Mouse (Mus musculus): Measurements from ENCODE around the gene Zbtb34. TPM values are rescaled to one million over a fixed set of nuclear protein-coding genes. Genes with fewer than 3 reads are reported as not detected.

The Zbtb34 gene
- total RNA-seq, 2 experiments from 2014 or later, result 1.1 to 2.1 TPM

- ATAC-seq (replicated peaks; ENCODE audit: low FRiP score, poor library complexity, severe bottlenecking), result no peak
Measured at GRCm38 (mm10) chr2:33403511-33404003, 27.6 kb downstream of the Zbtb34 start.

GRCm38 (mm10) chr2:33402638-33403037 is 28.5 kb downstream of the Zbtb34 start:
- no peak for ATAC-seq (replicated peaks; ENCODE audit: low FRiP score, poor library complexity, severe bottlenecking)

GRCm38 (mm10) chr2:33402236-33402635 is 28.9 kb downstream of the Zbtb34 start:
- ATAC-seq (replicated peaks; ENCODE audit: low FRiP score, poor library complexity, severe bottlenecking), result no peak

- ATAC-seq (replicated peaks; ENCODE audit: low FRiP score, poor library complexity, severe bottlenecking), result no peak
Measured at GRCm38 (mm10) chr2:33401217-33401616, 29.9 kb downstream of the Zbtb34 start.

GRCm38 (mm10) chr2:33400541-33400940 is 30.6 kb downstream of the Zbtb34 start:
- no peak for ATAC-seq (replicated peaks; ENCODE audit: low FRiP score, poor library complexity, severe bottlenecking)

- no peak for ATAC-seq (replicated peaks; ENCODE audit: low FRiP score, poor library complexity, severe bottlenecking)
Measured at GRCm38 (mm10) chr2:33399091-33399490, 32.0 kb downstream of the Zbtb34 start.

- ATAC-seq (replicated peaks; ENCODE audit: low FRiP score, poor library complexity, severe bottlenecking), result no peak
Measured at GRCm38 (mm10) chr2:33397036-33397435, 34.1 kb downstream of the Zbtb34 start.

GRCm38 (mm10) chr2:33395053-33395452 is 36.1 kb downstream of the Zbtb34 start:
- ATAC-seq (replicated peaks; ENCODE audit: low FRiP score, poor library complexity, severe bottlenecking), result no peak

GRCm38 (mm10) chr2:33393951-33394635 is 37.0 kb downstream of the Zbtb34 start:
- no peak for ATAC-seq (replicated peaks; ENCODE audit: low FRiP score, poor library complexity, severe bottlenecking)

- no peak for ATAC-seq (replicated peaks; ENCODE audit: low FRiP score, poor library complexity, severe bottlenecking)
Measured at GRCm38 (mm10) chr2:33393021-33393420, 38.1 kb downstream of the Zbtb34 start.

- ATAC-seq (replicated peaks; ENCODE audit: low FRiP score, poor library complexity, severe bottlenecking), result no peak
Measured at GRCm38 (mm10) chr2:33371648-33372408, 59.3 kb downstream of the Zbtb34 start.

- peak; percentile 100 for ATAC-seq (replicated peaks; ENCODE audit: low FRiP score, poor library complexity, severe bottlenecking)
Measured at GRCm38 (mm10) chr2:33370777-33371647, 60.1 kb downstream of the Zbtb34 start, which contains the start of gene Ralgps1. Gene Ralgps1 (minus strand): TSS chr2:33371486.

- ATAC-seq (replicated peaks; ENCODE audit: low FRiP score, poor library complexity, severe bottlenecking), result no peak
Measured at GRCm38 (mm10) chr2:33370276-33370776, 60.8 kb downstream of the Zbtb34 start.

- no peak for ATAC-seq (replicated peaks; ENCODE audit: low FRiP score, poor library complexity, severe bottlenecking)
Measured at GRCm38 (mm10) chr2:33369453-33369852, 61.7 kb downstream of the Zbtb34 start.

GRCm38 (mm10) chr2:33368486-33368885 is 62.6 kb downstream of the Zbtb34 start:
- no peak for ATAC-seq (replicated peaks; ENCODE audit: low FRiP score, poor library complexity, severe bottlenecking)

- no peak for ATAC-seq (replicated peaks; ENCODE audit: low FRiP score, poor library complexity, severe bottlenecking)
Measured at GRCm38 (mm10) chr2:33365703-33366471, 65.2 kb downstream of the Zbtb34 start.

GRCm38 (mm10) chr2:33364656-33365055 is 66.5 kb downstream of the Zbtb34 start:
- no peak for ATAC-seq (replicated peaks; ENCODE audit: low FRiP score, poor library complexity, severe bottlenecking)

GRCm38 (mm10) chr2:33363890-33364289 is 67.2 kb downstream of the Zbtb34 start:
- ATAC-seq (replicated peaks; ENCODE audit: low FRiP score, poor library complexity, severe bottlenecking), result no peak

GRCm38 (mm10) chr2:33361139-33361716 is 69.9 kb downstream of the Zbtb34 start:
- ATAC-seq (replicated peaks; ENCODE audit: low FRiP score, poor library complexity, severe bottlenecking), result no peak

Data from erythroid progenitor cell, adult 5-6 weeks (primary cell).